Mouse (Mus musculus) hindbrain, embryonic 11.5 days (tissue): ENCODE measurements around the gene Ccnl2. TPM values are rescaled to one million over a fixed set of nuclear protein-coding genes. Genes with fewer than 3 reads are reported as not detected.

Experiments used
- ATAC-seq: fragments of 200-750 bp; cut with Nextera tagmentation; 2 replicates; pipeline ENCODE4 v1.8.0; 2017; ENCODE audit warnings: mild to moderate bottlenecking, moderate TSS enrichment, moderate library complexity; ENCODE audit not compliant: low FRiP score
- DNase-seq: peaks from one replicate; pipeline ENCODE4 v3.0.0-alpha.2; 2015; ENCODE audit warnings: low spot score
- H3K27ac ChIP-seq: fragments of 300-500 bp; sonication (generic); 2 replicates; pipeline ENCODE4 v1.5.1; 2014; ENCODE audit warnings: mild to moderate bottlenecking, low read depth, low read length
- H3K27me3 ChIP-seq: fragments of 300-500 bp; sonication (generic); 2 replicates; pipeline ENCODE4 v1.6.1; 2014; ENCODE audit warnings: mild to moderate bottlenecking, low read length, moderate library complexity, mixed read lengths; ENCODE audit not compliant: control insufficient read depth, insufficient read depth
- H3K36me3 ChIP-seq: fragments of 300-500 bp; sonication (generic); 2 replicates; pipeline ENCODE4 v1.6.1; 2014; ENCODE audit warnings: mild to moderate bottlenecking, low read length, moderate library complexity, mixed read lengths; ENCODE audit not compliant: control insufficient read depth, insufficient read depth
- H3K4me1 ChIP-seq: fragments of 300-500 bp; sonication (generic); replicated peaks from 2 replicates; pipeline ENCODE4 v1.6.1; 2014; ENCODE audit warnings: low read length, mixed read lengths; ENCODE audit not compliant: control insufficient read depth, insufficient read depth
- H3K4me2 ChIP-seq: fragments of 300-500 bp; sonication (generic); replicated peaks from 2 replicates; pipeline ENCODE4 v1.6.1; 2014; ENCODE audit warnings: mild to moderate bottlenecking, low read depth, low read length
- H3K4me3 ChIP-seq: fragments of 300-500 bp; sonication (generic); 2 replicates; pipeline ENCODE4 v1.5.1; 2014; ENCODE audit warnings: low read depth, low read length
- H3K9ac ChIP-seq: fragments of 300-500 bp; sonication (generic); 2 replicates; pipeline ENCODE4 v1.6.1; 2014; ENCODE audit warnings: low read depth, low read length
- H3K9me3 ChIP-seq: fragments of 300-500 bp; sonication (generic); 2 replicates; pipeline ENCODE4 v1.6.1; 2016; ENCODE audit warnings: low read length; ENCODE audit not compliant: control insufficient read depth
- WGBS: fragments of 180-500 bp; shearing (Covaris S2); extraction: QIAGEN DNeasy Blood & Tissue Kit; methylation state at CpG from one replicate; pipeline ENCODE4 v1.1.7; 2014; 5-methylcytosine and 5-hydroxymethylcytosine counted together
- polyA plus RNA-seq: library from polyadenylated mRNA; unstranded; fragments of >200 nt; fragmentation: Nextera tagmentation; extraction: Ambion mirVana; gene quantifications from 2 replicates; pipeline ENCODE4 v1.2.1, GENCODE M21; 2014

Ccnl2 gene
- polyA plus RNA-seq, 1 experiment from 2014 or later, result 170 TPM

DNA sequence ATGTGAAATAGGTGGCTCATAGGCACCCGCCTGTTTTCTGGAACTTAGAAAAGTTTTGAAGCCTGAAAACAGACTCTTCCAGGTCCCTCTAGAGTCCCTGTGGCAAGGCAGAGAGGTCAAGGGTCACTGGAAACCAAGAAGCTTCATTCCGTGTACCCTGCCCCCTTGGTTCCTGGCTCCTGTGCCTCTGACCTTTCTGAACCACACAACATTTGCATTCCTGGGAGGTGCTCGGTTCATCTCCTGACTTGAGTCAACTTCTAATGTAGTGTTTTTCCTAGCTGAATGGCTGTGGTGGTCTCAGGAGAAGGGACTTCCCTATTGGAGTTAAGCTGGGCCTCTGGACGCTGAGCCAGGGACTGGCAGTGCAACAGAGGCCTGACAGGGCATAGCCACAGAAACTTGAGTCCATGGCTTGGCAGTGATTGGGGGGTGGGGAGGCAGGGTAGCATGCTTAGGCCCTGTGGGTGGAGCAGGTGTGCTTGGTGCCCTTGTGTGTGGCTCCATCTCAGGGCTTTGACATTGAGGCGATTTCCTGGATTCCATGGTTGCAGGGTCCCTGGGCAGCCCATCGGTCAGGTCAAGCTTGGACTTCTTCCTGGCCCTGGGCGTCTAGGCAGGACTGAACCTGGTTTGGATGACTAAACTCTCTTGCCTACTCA is 36.3 kb downstream of the Ccnl2 start:
- no peak for DNase-seq

DNA sequence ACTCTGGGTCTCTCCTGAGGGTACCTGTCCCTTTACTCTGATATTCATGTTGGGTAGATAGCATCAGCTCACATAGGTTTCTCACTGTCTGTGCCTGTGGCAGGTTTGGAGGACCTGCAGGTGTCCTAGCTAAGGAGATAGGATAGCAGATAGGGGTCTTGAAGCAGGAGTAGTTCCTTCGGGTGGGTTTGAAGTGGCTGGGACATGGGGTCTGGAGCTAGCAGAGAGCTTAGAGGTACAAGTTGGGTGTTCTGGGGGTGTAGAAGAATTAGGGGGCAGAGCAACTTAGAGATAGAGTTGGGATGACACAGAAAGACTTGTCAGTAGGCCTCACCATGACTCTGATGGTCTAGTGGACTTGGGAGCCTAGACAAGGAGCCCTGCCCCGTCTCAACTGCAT is 37.1 kb downstream of the Ccnl2 start:
- ATAC-seq (no peak), DNase-seq (no peak)
- Histone ChIP-seq H3K4me3 (no peak overlapping the region), H3K4me2 (no peak overlapping the region), H3K27me3 (no peaks in the 10 kb centered on the region), H3K36me3 (no peaks in the 10 kb centered on the region), H3K9me3 (no peaks in the 10 kb centered on the region), H3K4me1 (peaks cover 7% of the 10 kb centered on the region), H3K27ac (no peak overlapping the region), H3K9ac (no peak overlapping the region)
- WGBS, result 95% methylated on average over 2 of the region's 2 CpGs

More for the DNA sequence above, 36.3 kb downstream of the Ccnl2 start:
- Histone ChIP-seq H3K4me2 (peak overlapping the region; percentile 78), H3K9me3 (no peaks in the 10 kb centered on the region), H3K27me3 (no peaks in the 10 kb centered on the region), H3K4me3 (peak overlapping the region; percentile 77), H3K27ac (no peak overlapping the region), H3K9ac (peak overlapping the region; percentile 92), H3K4me1 (peaks cover 7% of the 10 kb centered on the region), H3K36me3 (no peaks in the 10 kb centered on the region)
- no peak for ATAC-seq
- 59% methylated on average over 7 of the region's 7 CpGs for WGBS

DNA sequence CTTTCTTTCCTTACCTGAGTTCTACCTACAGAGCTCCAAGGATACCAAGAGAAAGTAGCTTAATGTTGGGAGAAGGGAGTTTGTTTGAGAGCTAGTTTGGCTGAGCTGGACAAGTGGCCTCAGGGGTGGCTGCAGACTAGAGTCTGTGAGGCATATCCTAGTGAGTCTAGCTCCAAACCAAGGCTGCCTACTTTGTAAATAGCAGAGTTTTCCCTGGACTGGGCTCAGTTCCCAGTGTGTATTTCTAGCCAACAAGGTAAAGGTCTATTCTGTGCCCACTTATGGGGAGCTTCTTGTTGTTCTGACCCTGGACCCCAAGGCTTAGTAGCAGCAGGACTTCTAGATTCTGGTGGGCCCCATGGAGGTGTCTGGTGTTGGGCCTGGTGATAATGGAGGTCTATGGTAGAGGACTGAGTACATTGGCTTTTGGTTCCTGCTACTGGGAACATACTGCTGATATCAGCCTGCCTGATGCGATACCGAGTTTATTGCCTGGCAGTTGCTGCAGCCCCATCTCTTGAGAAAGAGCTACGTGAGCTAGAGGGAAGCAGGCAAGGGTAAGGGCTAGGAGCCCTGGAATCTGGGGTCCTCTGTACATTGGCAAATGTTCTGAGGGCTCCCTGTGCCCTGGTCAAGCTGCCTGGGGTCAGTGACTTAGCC is 37.6 kb downstream of the Ccnl2 start:
- Histone ChIP-seq H3K36me3 (no peaks in the 10 kb centered on the region), H3K9me3 (no peaks in the 10 kb centered on the region), H3K27me3 (no peaks in the 10 kb centered on the region), H3K4me3 (no peak overlapping the region), H3K9ac (no peak overlapping the region), H3K27ac (no peak overlapping the region), H3K4me1 (peaks cover 7% of the 10 kb centered on the region), H3K4me2 (no peak overlapping the region)
- DNase-seq, result no peak
- no peak for ATAC-seq
- WGBS, result 92% methylated on average over 3 of the region's 3 CpGs

DNA sequence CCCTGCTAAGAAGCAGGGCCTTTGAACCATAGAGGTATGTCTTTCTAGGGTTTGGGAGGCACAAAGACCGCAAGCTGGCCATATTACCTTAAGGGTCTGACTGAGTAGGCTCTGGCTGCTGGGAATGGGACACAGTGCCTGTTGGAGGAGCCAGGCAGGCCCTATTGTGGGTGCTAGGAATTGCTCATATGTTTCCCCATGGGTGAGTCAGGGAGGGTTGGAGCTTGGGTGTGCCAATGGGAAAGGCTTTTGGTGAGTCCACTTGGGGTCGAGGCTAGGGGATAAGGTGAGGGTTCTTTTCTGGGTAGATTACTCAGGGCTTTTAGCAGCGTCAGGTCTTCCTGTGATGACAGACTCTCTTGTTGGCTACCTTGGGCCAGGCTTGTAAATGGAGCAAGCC is 39.1 kb downstream of the Ccnl2 start:
- Histone ChIP-seq H3K4me3 (no peak overlapping the region), H3K9ac (no peak overlapping the region), H3K9me3 (no peaks in the 10 kb centered on the region)

DNA sequence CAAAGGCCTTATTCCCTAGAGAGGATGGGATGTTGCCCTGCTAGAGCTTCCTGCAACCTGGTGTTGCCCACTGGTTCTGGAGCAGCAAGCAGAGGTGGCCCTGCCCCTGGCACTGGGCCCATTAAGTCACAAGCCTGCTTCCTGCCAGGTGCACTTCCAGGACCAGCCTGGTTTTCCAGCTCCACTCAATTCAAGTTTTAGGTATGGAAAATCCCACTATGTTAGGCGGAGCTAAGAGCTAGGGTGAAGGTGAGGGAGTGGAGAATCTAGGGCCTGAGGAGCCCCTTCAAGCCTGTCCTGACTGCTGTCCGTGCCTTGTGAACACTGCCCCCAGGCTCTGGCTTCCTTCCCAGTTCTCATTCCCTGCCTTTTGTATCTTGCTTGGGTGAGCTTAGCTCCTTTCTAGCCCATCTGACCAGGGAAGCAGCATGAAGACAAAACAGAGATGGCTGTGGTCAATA is 39.7 kb downstream of the Ccnl2 start:
- no peak overlapping the region for H3K9ac ChIP-seq
- H3K4me2 ChIP-seq, result no peak overlapping the region
- H3K9me3 ChIP-seq, result no peaks in the 10 kb centered on the region
- H3K27ac ChIP-seq, result no peak overlapping the region
- no peak overlapping the region for H3K4me3 ChIP-seq
- peaks cover 7% of the 10 kb centered on the region for H3K4me1 ChIP-seq
- peaks cover 5% of the 10 kb centered on the region; the same call in 1 of the 2 replicates for H3K36me3 ChIP-seq
- H3K27me3 ChIP-seq, result no peaks in the 10 kb centered on the region
- WGBS, result 89% methylated on average over 2 of the region's 2 CpGs
- no peak for DNase-seq
- no peak for ATAC-seq

More for the DNA sequence above, 39.1 kb downstream of the Ccnl2 start:
- peaks cover 5% of the 10 kb centered on the region; the same call in 1 of the 2 replicates for H3K36me3 ChIP-seq
- H3K27ac ChIP-seq, result no peak overlapping the region
- WGBS, result 86% methylated on average over 3 of the region's 3 CpGs
- ATAC-seq, result no peak
- peaks cover 7% of the 10 kb centered on the region for H3K4me1 ChIP-seq
- no peak overlapping the region for H3K4me2 ChIP-seq
- DNase-seq, result no peak
- no peaks in the 10 kb centered on the region for H3K27me3 ChIP-seq

DNA sequence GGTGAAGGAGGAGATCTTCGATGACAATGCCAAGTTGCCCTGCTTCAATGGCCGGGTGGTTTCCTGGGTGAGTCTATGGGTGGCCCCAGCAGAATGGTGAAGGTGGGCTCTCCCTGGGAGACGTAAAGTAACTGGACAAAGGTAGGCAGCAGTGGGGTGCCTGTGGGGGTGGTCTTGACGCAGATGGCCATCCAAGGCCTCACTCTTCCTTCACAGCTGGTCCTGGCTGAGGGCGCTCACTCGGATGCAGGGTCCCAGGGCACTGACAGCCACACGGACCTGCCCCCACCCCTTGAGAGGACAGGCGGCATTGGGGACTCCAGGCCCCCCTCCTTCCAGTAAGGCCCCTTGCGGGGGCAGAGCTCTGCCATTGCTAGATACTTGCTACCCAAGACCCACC is 41.1 kb downstream of the Ccnl2 start:
- H3K36me3 ChIP-seq, result peaks cover 9% of the 10 kb centered on the region; the same call in 1 of the 2 replicates
- 94% methylated on average over 9 of the region's 9 CpGs for WGBS

DNA sequence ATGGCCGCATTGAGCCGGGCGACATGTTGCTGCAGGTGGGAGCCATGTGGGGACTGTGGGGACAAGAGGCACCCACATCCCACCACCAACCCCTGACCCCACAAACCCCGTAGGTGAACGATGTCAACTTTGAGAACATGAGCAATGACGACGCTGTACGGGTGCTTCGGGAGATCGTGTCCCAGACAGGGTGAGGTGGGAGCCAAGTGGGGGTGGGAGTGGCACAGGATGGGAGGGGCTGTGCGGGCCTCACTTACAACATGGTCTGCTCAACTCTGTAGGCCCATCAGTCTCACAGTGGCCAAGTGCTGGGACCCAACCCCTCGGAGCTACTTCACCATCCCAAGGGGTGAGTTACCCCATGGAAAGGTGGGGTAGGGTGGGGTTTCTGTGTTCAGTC is 42.7 kb downstream of the Ccnl2 start:
- no peaks in the 10 kb centered on the region for H3K9me3 ChIP-seq
- no peak overlapping the region for H3K4me3 ChIP-seq
- H3K4me1 ChIP-seq, result no peaks in the 10 kb centered on the region
- no peak overlapping the region for H3K9ac ChIP-seq
- no peak for ATAC-seq
- H3K27me3 ChIP-seq, result no peaks in the 10 kb centered on the region
- no peak overlapping the region for H3K27ac ChIP-seq
- no peak for DNase-seq
- H3K4me2 ChIP-seq, result no peak overlapping the region
- WGBS, result 94% methylated on average over 12 of the region's 12 CpGs
- H3K36me3 ChIP-seq, result peaks cover 9% of the 10 kb centered on the region; the same call in 1 of the 2 replicates

More for the DNA sequence above, 41.1 kb downstream of the Ccnl2 start:
- H3K27me3 ChIP-seq, result no peaks in the 10 kb centered on the region
- H3K4me1 ChIP-seq, result peaks cover 6% of the 10 kb centered on the region
- DNase-seq (no peak), ATAC-seq (no peak)
- H3K9me3 ChIP-seq, result no peaks in the 10 kb centered on the region
- no peak overlapping the region for H3K4me3 ChIP-seq
- H3K4me2 ChIP-seq, result no peak overlapping the region
- no peak overlapping the region for H3K27ac ChIP-seq
- H3K9ac ChIP-seq, result no peak overlapping the region

DNA sequence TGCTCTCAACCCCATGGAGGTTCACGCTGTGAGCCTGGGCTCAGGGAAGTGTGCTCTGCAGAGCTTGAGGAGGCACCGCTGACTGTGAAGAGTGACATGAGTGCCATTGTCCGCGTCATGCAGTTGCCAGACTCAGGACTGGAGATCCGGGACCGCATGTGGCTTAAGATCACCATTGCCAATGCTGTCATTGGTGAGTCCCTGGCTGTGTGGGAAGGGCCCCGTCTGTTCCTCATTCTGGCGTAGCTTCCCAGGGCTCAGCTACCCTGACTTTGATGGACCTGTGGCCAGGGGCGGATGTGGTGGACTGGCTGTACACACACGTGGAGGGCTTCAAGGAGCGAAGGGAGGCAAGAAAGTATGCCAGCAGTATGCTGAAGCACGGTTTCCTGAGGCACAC is 43.8 kb downstream of the Ccnl2 start:
- WGBS, result 91% methylated on average over 12 of the region's 12 CpGs
- H3K9ac ChIP-seq, result no peak overlapping the region
- no peaks in the 10 kb centered on the region for H3K4me1 ChIP-seq
- no peaks in the 10 kb centered on the region for H3K27me3 ChIP-seq
- H3K9me3 ChIP-seq, result no peaks in the 10 kb centered on the region
- ATAC-seq, result no peak
- H3K36me3 ChIP-seq, result peaks cover 9% of the 10 kb centered on the region; the same call in 1 of the 2 replicates
- H3K27ac ChIP-seq, result no peak overlapping the region
- H3K4me3 ChIP-seq, result no peak overlapping the region
- DNase-seq, result no peak
- no peak overlapping the region for H3K4me2 ChIP-seq

DNA sequence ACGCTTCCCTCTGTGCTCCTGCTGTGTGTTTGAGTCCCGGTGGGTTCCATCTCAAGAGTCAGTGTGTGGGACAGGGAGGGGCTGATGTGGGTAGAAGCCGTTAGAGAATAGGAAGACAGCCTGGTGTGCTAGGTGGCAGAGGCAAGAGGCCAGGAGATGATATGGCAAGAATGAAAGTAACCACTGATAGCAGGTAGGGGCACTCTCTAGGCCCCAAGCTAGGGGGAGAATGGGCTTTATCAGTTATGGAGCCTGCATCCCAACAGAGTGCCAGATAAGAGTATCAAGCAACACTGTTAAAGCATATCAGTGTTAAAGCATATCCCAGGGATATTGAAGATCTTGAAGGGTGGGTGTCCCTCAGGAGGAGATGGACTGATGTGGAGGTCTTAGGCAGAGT is 44.6 kb downstream of the Ccnl2 start:
- 86% methylated on average over 3 of the region's 3 CpGs for WGBS
- Histone ChIP-seq H3K9ac (no peak overlapping the region), H3K4me2 (no peak overlapping the region), H3K4me1 (no peaks in the 10 kb centered on the region), H3K27ac (no peak overlapping the region), H3K27me3 (no peaks in the 10 kb centered on the region), H3K9me3 (no peaks in the 10 kb centered on the region), H3K4me3 (no peak overlapping the region), H3K36me3 (peaks cover 9% of the 10 kb centered on the region; the same call in 1 of the 2 replicates)
- ATAC-seq, result no peak
- no peak for DNase-seq
